Mouse (Mus musculus): ENCODE results near the gene Galnt9.

DNA sequence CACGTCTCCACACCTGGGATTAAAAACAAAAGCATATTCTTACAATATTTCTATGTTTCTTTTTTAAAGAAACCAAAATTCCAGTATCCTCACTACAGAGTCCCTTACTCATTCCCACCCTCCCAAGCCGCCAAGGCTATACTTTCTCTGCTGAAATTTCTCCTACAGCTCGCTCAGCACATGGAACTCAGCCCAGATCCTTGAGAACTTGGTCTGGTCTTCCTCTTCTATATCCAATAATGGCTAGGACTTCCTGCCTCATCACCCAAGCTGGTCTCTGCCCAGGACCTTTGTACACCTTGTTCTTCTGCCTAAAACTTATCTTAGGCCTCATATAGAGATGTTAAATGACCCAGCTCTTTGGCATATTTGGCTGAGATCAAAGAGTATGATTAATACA lies 37.3 kb upstream of the Galnt9 start:
- no peak for TF ChIP-seq CTCF (IDR thresholded peaks at IDR 0.05; ENCODE audit: borderline replicate concordance, extremely low read depth, insufficient read depth, insufficient read length)
- no peak for TF ChIP-seq POLR2A (IDR thresholded peaks at IDR 0.05; ENCODE audit: borderline replicate concordance, extremely low read depth, insufficient read depth, insufficient read length, poor library complexity, severe bottlenecking)

Data from brain, embryonic 14.5 days (tissue).